Mouse (Mus musculus) CH12.LX (cell line): ENCODE data around the gene Gja8. TPM values are rescaled to one million over a fixed set of nuclear protein-coding genes. Genes with fewer than 3 reads are reported as not detected.

Experiments used
- DNase-seq: peaks from one replicate; pipeline ENCODE4 v3.0.0-alpha.2; 2013; ENCODE audit errors: extremely low read depth
- H3K27ac ChIP-seq: 2 replicates; pipeline ENCODE4 v1.5.1; 2012; ENCODE audit warnings: low read depth, mild to moderate bottlenecking, control low read depth, moderate library complexity; ENCODE audit not compliant: insufficient read depth
- H3K27me3 ChIP-seq: replicated peaks from 2 replicates; pipeline ENCODE3; 2012; ENCODE audit warnings: inconsistent platforms
- H3K36me3 ChIP-seq, 2 experiments: replicated peaks in 1 of 2; 2 replicates each; pipeline versions ENCODE3 to v1.6.1; 2012; ENCODE audit warnings: inconsistent platforms in 1 of 2, low read length in 1 of 2, mild to moderate bottlenecking in 1 of 2, mixed read lengths in 1 of 2, moderate library complexity in 1 of 2; ENCODE audit not compliant: control insufficient read depth in 1 of 2, insufficient read depth in 1 of 2
- H3K4me1 ChIP-seq, 2 experiments: 2 replicates each; pipeline ENCODE4 v1.6.1; 2012; ENCODE audit warnings: inconsistent platforms in 1 of 2, moderate library complexity in 1 of 2; ENCODE audit not compliant: insufficient read depth in 2 of 2, control insufficient read depth in 1 of 2
- H3K4me2 ChIP-seq: 2 replicates; pipeline ENCODE4 v1.6.1; 2012; ENCODE audit warnings: low read depth, mild to moderate bottlenecking, control low read depth; ENCODE audit not compliant: poor library complexity, insufficient read depth, severe bottlenecking
- H3K4me3 ChIP-seq, 3 experiments: fragments of 150-350 bp in 1 of 3; sonication (generic) in 1 of 3; replicated peaks in 1 of 3; 2 replicates each; pipeline versions ENCODE3 to v1.5.1; 2011 to 2012; ENCODE audit warnings: low read depth in 2 of 3, low read length in 2 of 3, mild to moderate bottlenecking in 2 of 3, moderate library complexity in 2 of 3, control low read depth in 1 of 3, improper control_type of control experiment in 1 of 3, inconsistent platforms in 1 of 3, mixed read lengths in 1 of 3; ENCODE audit not compliant: poor library complexity in 1 of 3
- H3K79me2 ChIP-seq: replicated peaks from 2 replicates; pipeline ENCODE4 v1.6.1; 2012; ENCODE audit warnings: mild to moderate bottlenecking, moderate library complexity; ENCODE audit not compliant: control insufficient read depth, poor library complexity, insufficient read depth, severe bottlenecking; ENCODE audit errors: extremely low read depth
- H3K9ac ChIP-seq: 2 replicates; pipeline ENCODE4 v1.6.1; 2012; ENCODE audit warnings: low read depth, mild to moderate bottlenecking, control low read depth, moderate library complexity; ENCODE audit not compliant: insufficient read depth
- H3K9me3 ChIP-seq: replicated peaks from 2 replicates; pipeline ENCODE3; 2012; ENCODE audit warnings: low read length, inconsistent platforms, mixed read lengths
- CHD1 ChIP-seq: IDR thresholded peaks from 2 replicates; pipeline ENCODE4 v1.6.1; 2012; ENCODE audit warnings: low read depth, low read length, improper control_type of control experiment, inconsistent platforms
- CTCF ChIP-seq, 2 experiments: IDR thresholded peaks in 1 of 2; conservative IDR thresholded peaks in 1 of 2; 2 replicates each; pipeline ENCODE4 v1.5.1; 2011 to 2012; ENCODE audit warnings: low read depth in 2 of 2, low read length in 2 of 2, improper control_type of control experiment in 1 of 2, inconsistent platforms in 1 of 2, mild to moderate bottlenecking in 1 of 2, moderate library complexity in 1 of 2
- E2F4 ChIP-seq: IDR thresholded peaks from 2 replicates; pipeline ENCODE4 v1.6.1; 2011; ENCODE audit warnings: low read depth, low read length, improper control_type of control experiment; ENCODE audit not compliant: insufficient replicate concordance
- ELF1 ChIP-seq: IDR thresholded peaks from 2 replicates; pipeline ENCODE4 v1.6.1; 2014; ENCODE audit warnings: low read depth, mild to moderate bottlenecking, inconsistent platforms, low read length, improper control_type of control experiment
- EP300 ChIP-seq: IDR thresholded peaks from 2 replicates; pipeline ENCODE4 v1.6.1; 2011; ENCODE audit warnings: low read length, improper control_type of control experiment
- ETS1 ChIP-seq: conservative IDR thresholded peaks from 2 replicates; pipeline ENCODE4 v1.6.1; 2012; ENCODE audit warnings: low read depth, mild to moderate bottlenecking, inconsistent platforms, low read length, improper control_type of control experiment, moderate library complexity
- HCFC1 ChIP-seq: IDR thresholded peaks from 2 replicates; pipeline ENCODE4 v1.6.1; 2012; ENCODE audit warnings: low read depth, mild to moderate bottlenecking, inconsistent platforms, low read length, improper control_type of control experiment
- JUN ChIP-seq: IDR thresholded peaks from 2 replicates; pipeline ENCODE4 v1.6.1; 2011; ENCODE audit warnings: low read depth, mild to moderate bottlenecking, low read length, improper control_type of control experiment, moderate library complexity; ENCODE audit not compliant: insufficient read depth
- JUND ChIP-seq: conservative IDR thresholded peaks from 2 replicates; pipeline ENCODE4 v1.6.1; 2011; ENCODE audit warnings: low read depth, low read length, improper control_type of control experiment
- KAT2A ChIP-seq: IDR thresholded peaks from 2 replicates; pipeline ENCODE4 v1.6.1; 2012; ENCODE audit warnings: low read length, improper control_type of control experiment, inconsistent platforms; ENCODE audit not compliant: insufficient replicate concordance
- MAFK ChIP-seq: IDR thresholded peaks from 2 replicates; pipeline ENCODE4 v1.6.1; 2011; ENCODE audit warnings: low read length, improper control_type of control experiment; ENCODE audit not compliant: insufficient replicate concordance
- MAX ChIP-seq: IDR thresholded peaks from 2 replicates; pipeline ENCODE4 v1.6.1; 2011; ENCODE audit warnings: low read length, improper control_type of control experiment
- MAZ ChIP-seq: IDR thresholded peaks from 2 replicates; pipeline ENCODE4 v1.6.1; 2012; ENCODE audit warnings: low read depth, mild to moderate bottlenecking, inconsistent platforms, low read length, improper control_type of control experiment, moderate library complexity
- MEF2A ChIP-seq: IDR thresholded peaks from 2 replicates; pipeline ENCODE4 v1.6.1; 2014; ENCODE audit warnings: low read depth, mild to moderate bottlenecking, inconsistent platforms, low read length, improper control_type of control experiment, borderline replicate concordance
- MXI1 ChIP-seq: IDR thresholded peaks from 2 replicates; pipeline ENCODE4 v1.6.1; 2011; ENCODE audit warnings: mild to moderate bottlenecking, low read depth, low read length, improper control_type of control experiment
- MYC ChIP-seq: IDR thresholded peaks from 2 replicates; pipeline ENCODE4 v1.6.1; 2011; ENCODE audit warnings: low read depth, mild to moderate bottlenecking, improper control_type of control experiment, low read length
- NRF1 ChIP-seq: IDR thresholded peaks from 2 replicates; pipeline ENCODE4 v1.6.1; 2014; ENCODE audit warnings: low read depth, mild to moderate bottlenecking, inconsistent platforms, low read length, improper control_type of control experiment, moderate library complexity
- PAX5 ChIP-seq: IDR thresholded peaks from 2 replicates; pipeline ENCODE4 v1.6.1; 2012; ENCODE audit warnings: low read length, inconsistent platforms, mixed read lengths
- POLR2AphosphoS2 ChIP-seq: IDR thresholded peaks from 2 replicates; pipeline ENCODE4 v1.6.1; 2011; ENCODE audit warnings: low read depth, low read length, improper control_type of control experiment
- RCOR1 ChIP-seq: conservative IDR thresholded peaks from 2 replicates; pipeline ENCODE4 v1.6.1; 2012; ENCODE audit warnings: low read depth, mild to moderate bottlenecking, inconsistent platforms, low read length, improper control_type of control experiment
- SIN3A ChIP-seq: IDR thresholded peaks from 2 replicates; pipeline ENCODE4 v1.6.1; 2012; ENCODE audit warnings: low read length, improper control_type of control experiment, inconsistent platforms
- SMC3 ChIP-seq: IDR thresholded peaks from 2 replicates; pipeline ENCODE4 v1.6.1; 2011; ENCODE audit warnings: low read depth, low read length, improper control_type of control experiment
- TBP ChIP-seq: conservative IDR thresholded peaks from 2 replicates; pipeline ENCODE4 v1.6.1; 2011; ENCODE audit warnings: low read depth, low read length, improper control_type of control experiment
- UBTF ChIP-seq: IDR thresholded peaks from 2 replicates; pipeline ENCODE4 v1.6.1; 2012; ENCODE audit warnings: low read depth, mild to moderate bottlenecking, inconsistent platforms, low read length, improper control_type of control experiment, moderate library complexity
- USF2 ChIP-seq: conservative IDR thresholded peaks from 2 replicates; pipeline ENCODE4 v1.6.1; 2011; ENCODE audit warnings: low read depth, low read length, improper control_type of control experiment
- ZC3H11A ChIP-seq: IDR thresholded peaks from 2 replicates; pipeline ENCODE4 v1.6.1; 2012; ENCODE audit warnings: low read depth, mild to moderate bottlenecking, inconsistent platforms, low read length, improper control_type of control experiment
- ZMIZ1 ChIP-seq: IDR thresholded peaks from 2 replicates; pipeline ENCODE4 v1.6.1; 2012; ENCODE audit warnings: low read depth, mild to moderate bottlenecking, inconsistent platforms, low read length, improper control_type of control experiment
- ZNF384 ChIP-seq: IDR thresholded peaks from 2 replicates; pipeline ENCODE4 v1.6.1; 2012; ENCODE audit warnings: low read depth, low read length, improper control_type of control experiment, inconsistent platforms
- dilution Hi-C: fragments of 300-500 bp; cut with MboI; formaldehyde crosslinking; loops from 2 replicates; pipeline ENCODE4 v1.14.3; 2020; ENCODE audit warnings: low sequenced_read_pairs; ENCODE audit not compliant: extremely low pct_unique_long_range_greater_than_20kb, extremely low pct_ligation_motif_present
- in situ Hi-C: fragments of 300-500 bp; cut with MboI; formaldehyde crosslinking; loops from 3 replicates; pipeline ENCODE4 v1.14.3; 2019; ENCODE audit warnings: low sequenced_read_pairs, low pct_ligation_motif_present, low pct_unique_long_range_greater_than_20kb, mixed read lengths
- polyA plus RNA-seq: library from polyadenylated mRNA; unstranded; fragments of >175 nt; gene quantifications from 2 replicates; pipeline ENCODE4 v1.2.1, GENCODE M21; 2012; ENCODE audit warnings: low read depth; ENCODE audit not compliant: insufficient read length
- total RNA-seq, 2 experiments: library from RNA; depleted of rRNA; stranded (reverse); fragments of 300-350 nt in 1 of 2; fragments of >200 nt in 1 of 2; gene quantifications; 2 replicates each; pipeline ENCODE4 v1.2.3; 2012 to 2014

The Gja8 gene
- total and polyA plus RNA-seq, 3 experiments, result not detected

GRCm38 (mm10) chr3:96881557-96881956, 44.3 kb downstream of the Gja8 start:
- no peak for TF ChIP-seq MAFK
- TF ChIP-seq CTCF (conservative IDR thresholded peaks at IDR 0.05 in 1 of 2, IDR thresholded peaks at IDR 0.05 in 1 of 2; ENCODE audit: low read depth in 2 of 2, low read length in 2 of 2), result no peak
- no peak for TF ChIP-seq JUND
- no peak for TF ChIP-seq UBTF
- no peak for TF ChIP-seq RCOR1
- TF ChIP-seq PAX5, result no peak
- no peak for TF ChIP-seq MEF2A
- TF ChIP-seq NRF1, result no peak
- TF ChIP-seq HCFC1, result no peak
- TF ChIP-seq SIN3A, result no peak
- TF ChIP-seq EP300, result no peak
- no peak for TF ChIP-seq CHD1
- TF ChIP-seq ZC3H11A, result no peak
- TF ChIP-seq POLR2AphosphoS2, result no peak
- TF ChIP-seq MAX, result no peak
- no peak for TF ChIP-seq ELF1
- no peak for TF ChIP-seq E2F4
- Histone ChIP-seq H3K4me3 (no peak overlapping the region), H3K4me2 (no peak overlapping the region), H3K4me1 (peaks cover 18 to 36% of the 10 kb centered on the region in 2 experiments), H3K79me2 (no peaks in the 10 kb centered on the region), H3K9ac (no peak overlapping the region), H3K36me3 (peaks cover 21 to 83% of the 10 kb centered on the region in 2 experiments), H3K27ac (peak overlapping the region; percentile 39; the same call in 1 of the 2 replicates), H3K9me3 (no peaks in the 10 kb centered on the region), H3K27me3 (no peaks in the 10 kb centered on the region)
- in situ Hi-C loops (no loop called here), dilution Hi-C loops (no loop called here)
- peak; percentile 7 for DNase-seq

DNA sequence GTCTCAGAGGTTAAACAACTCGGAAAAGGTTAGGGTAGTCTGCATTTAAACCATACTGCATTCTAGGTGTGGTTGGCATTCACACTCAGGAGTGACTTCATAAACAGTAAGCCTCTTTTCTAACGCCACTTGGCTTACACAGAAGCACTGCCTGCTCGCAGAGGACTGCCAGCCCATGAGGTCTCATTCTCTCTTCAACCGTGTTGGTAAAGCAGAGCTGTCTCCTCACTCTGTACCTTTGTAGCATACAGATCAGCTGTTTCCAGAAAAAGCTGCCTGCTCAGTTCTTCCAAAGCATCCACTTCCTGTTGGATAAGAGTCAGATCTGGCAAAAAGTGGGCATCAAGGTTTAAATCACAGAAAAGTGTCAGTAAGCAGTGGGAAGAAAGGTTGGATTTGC, 45.4 kb downstream of the Gja8 start:
- TF ChIP-seq KAT2A (no peak), ZNF384 (no peak), EP300 (no peak), USF2 (no peak), MXI1 (no peak), MAZ (no peak), TBP (no peak), SMC3 (no peak), ZMIZ1 (no peak), ELF1 (no peak), ETS1 (no peak), RCOR1 (no peak), JUN (no peak), ZC3H11A (no peak), MYC (no peak), MAFK (no peak)
- H3K4me2 ChIP-seq, result no peak overlapping the region
- no peak overlapping the region for H3K27ac ChIP-seq
- dilution Hi-C loops, result no loop called here
- peaks cover 18 to 36% of the 10 kb centered on the region in 2 experiments for H3K4me1 ChIP-seq
- H3K9me3 ChIP-seq, result no peaks in the 10 kb centered on the region
- no peaks in the 10 kb centered on the region for H3K27me3 ChIP-seq
- no peak overlapping the region for H3K4me3 ChIP-seq
- H3K36me3 ChIP-seq, result peaks cover 24 to 81% of the 10 kb centered on the region in 2 experiments
- in situ Hi-C loops, result no loop called here
- no peaks in the 10 kb centered on the region for H3K79me2 ChIP-seq
- no peak for DNase-seq
- no peak overlapping the region for H3K9ac ChIP-seq
